22 mouse cellular contexts compared by ENCODE assay signal in genomic region chr2:26062241-26062640, GRCm38 (mm10). TPM values are rescaled to one million over a fixed set of nuclear protein-coding genes. Genes with fewer than 3 reads are reported as not detected.
A peak's percentile ranks its signal among the peaks of the same experiment; 100 is the strongest.
DNase-seq lines count a peak whose midpoint lies in the region; ATAC-seq and TF ChIP-seq lines count a peak whose summit lies in the region.
"Had no signal": no experiment of that assay in that cellular context is flagged by ENCODE, and none has a peak within 500 bp of the region (broad histone marks: within the 10 kb centered on the region; RNA-seq: fewer than 3 reads in every experiment).

No protein-coding gene starts in this region.

- H3K79me2 ChIP-seq in heart, adult 2 months (replicated peaks; ENCODE audit: control insufficient read depth, insufficient read depth, low read length) = no peaks in the 10 kb centered on the region

- WGBS in heart, embryonic 10.5 days = 63% methylated on average over 4 of the region's 4 CpGs
- 64% methylated on average over 4 of the region's 4 CpGs for WGBS in heart, adult 2 months
- 77% methylated on average over 4 of the region's 4 CpGs for WGBS in midbrain, embryonic 11.5 days
- 84% methylated on average over 4 of the region's 4 CpGs for WGBS in midbrain, embryonic 16.5 days

- H3K4me2 ChIP-seq in midbrain, embryonic 11.5 days = no peak overlapping the region
- no peak overlapping the region for H3K4me2 ChIP-seq in midbrain, embryonic 16.5 days (ENCODE audit: low read length)
- H3K4me2 ChIP-seq: heart, embryonic 12.5 days; hindbrain, embryonic 14.5 days had no signal

- no peaks in the 10 kb centered on the region for H3K36me3 ChIP-seq in heart, embryonic 10.5 days
- no peaks in the 10 kb centered on the region for H3K36me3 ChIP-seq in heart, adult 2 months (ENCODE audit: control insufficient read depth, insufficient read depth, low read length)
- no peaks in the 10 kb centered on the region for H3K36me3 ChIP-seq in midbrain, embryonic 11.5 days (ENCODE audit: control insufficient read depth, insufficient read depth, low read length)
- peaks cover 4% of the 10 kb centered on the region for H3K36me3 ChIP-seq in midbrain, embryonic 16.5 days (ENCODE audit: control insufficient read depth, insufficient read depth, low read length)
- H3K36me3 ChIP-seq: embryonic facial prominence, embryonic 10.5 days; forebrain, embryonic 10.5 days; hindbrain, embryonic 10.5 days had no signal

- no peak overlapping the region for H3K4me3 ChIP-seq in heart, embryonic 10.5 days
- H3K4me3 ChIP-seq in heart, adult 2 months = no peak overlapping the region
- H3K4me3 ChIP-seq in midbrain, embryonic 11.5 days (ENCODE audit: low read depth, low read length) = no peak overlapping the region
- no peak overlapping the region for H3K4me3 ChIP-seq in midbrain, embryonic 16.5 days (ENCODE audit: low read depth, low read length)
- H3K4me3 ChIP-seq: embryonic facial prominence, embryonic 10.5 days; forebrain, embryonic 10.5 days; gastrocnemius, adult 2 months; heart, embryonic 12.5 days; hindbrain, embryonic 10.5 days had no signal

- peaks cover 35% of the 10 kb centered on the region for H3K4me1 ChIP-seq in heart, embryonic 10.5 days
- H3K4me1 ChIP-seq in heart, adult 2 months (ENCODE audit: control insufficient read depth, insufficient read depth, low read length) = no peaks in the 10 kb centered on the region
- H3K4me1 ChIP-seq in midbrain, embryonic 11.5 days (ENCODE audit: control insufficient read depth, insufficient read depth, low read length) = no peaks in the 10 kb centered on the region; the same call in 1 of the 2 replicates
- H3K4me1 ChIP-seq in midbrain, embryonic 16.5 days (ENCODE audit: control insufficient read depth, insufficient read depth, low read length) = no peaks in the 10 kb centered on the region

- intact Hi-C loops in heart, adult 2 months (cut with DNase I) = no loop called here

- H3K27me3 ChIP-seq in heart, embryonic 10.5 days (ENCODE audit: insufficient read depth, poor library complexity, severe bottlenecking) = peaks cover 33% of the 10 kb centered on the region; the same call in 1 of the 2 replicates
- H3K27me3 ChIP-seq in heart, adult 2 months (ENCODE audit: control insufficient read depth, insufficient read depth, low read length) = no peaks in the 10 kb centered on the region
- H3K27me3 ChIP-seq in midbrain, embryonic 11.5 days (ENCODE audit: control insufficient read depth, insufficient read depth, low read length) = no peaks in the 10 kb centered on the region
- H3K27me3 ChIP-seq in midbrain, embryonic 16.5 days (ENCODE audit: control insufficient read depth, insufficient read depth, low read depth, low read length) = no peaks in the 10 kb centered on the region
- H3K27me3 ChIP-seq: CH12.LX, Patski had no signal

- H3K9ac ChIP-seq in heart, adult 2 months (ENCODE audit: low read depth, low read length) = no peak overlapping the region
- no peak overlapping the region for H3K9ac ChIP-seq in midbrain, embryonic 11.5 days (ENCODE audit: low read length)
- no peak overlapping the region for H3K9ac ChIP-seq in midbrain, embryonic 16.5 days (ENCODE audit: low read depth, low read length)
- H3K9ac ChIP-seq: heart, embryonic 12.5 days; hindbrain, embryonic 14.5 days had no signal

- DNase-seq in heart, embryonic 10.5 days (ENCODE audit: low spot score) = no peak
- no peak for DNase-seq in heart, adult 2 months
- DNase-seq in midbrain, embryonic 11.5 days (ENCODE audit: low spot score, missing footprints) = peak; percentile 70
- no peak for DNase-seq in yolk sac, embryonic 10.5 days (ENCODE audit: low spot score)
- no peak for DNase-seq in right cerebral cortex, postnatal 36 days (ENCODE audit: low spot score in 2 of 2)
- DNase-seq: adrenal gland, adult 2 months; adrenal gland, postnatal 25 days; cerebellum, adult 18-20 months; cerebellum, postnatal 10 days; gastrocnemius, adult 2 months; heart, adult 18-20 months had no signal

- no peaks in the 10 kb centered on the region for H3K9me3 ChIP-seq in heart, embryonic 10.5 days
- H3K9me3 ChIP-seq in midbrain, embryonic 11.5 days (ENCODE audit: control insufficient read depth, low read length) = no peaks in the 10 kb centered on the region
- H3K9me3 ChIP-seq in midbrain, embryonic 16.5 days (replicated peaks; ENCODE audit: control insufficient read depth, low read length, poor library complexity, severe bottlenecking) = no peaks in the 10 kb centered on the region
- H3K9me3 ChIP-seq: embryonic facial prominence, embryonic 10.5 days; forebrain, embryonic 10.5 days; heart, embryonic 12.5 days; hindbrain, embryonic 10.5 days had no signal

- no peak for TF ChIP-seq POLR2A in heart, adult 2 months (IDR thresholded peaks at IDR 0.05; ENCODE audit: insufficient read depth, low read depth, low read length)

- H3K27ac ChIP-seq in heart, embryonic 10.5 days = 0 out of 2 replicates have a peak overlapping the region, but pooled peaks have one; percentile 16
- H3K27ac ChIP-seq in heart, adult 2 months = no peak overlapping the region
- H3K27ac ChIP-seq in midbrain, embryonic 11.5 days (ENCODE audit: low read depth, low read length) = no peak overlapping the region
- H3K27ac ChIP-seq in midbrain, embryonic 16.5 days (ENCODE audit: low read length) = no peak overlapping the region
- H3K27ac ChIP-seq: embryonic facial prominence, embryonic 10.5 days; forebrain, embryonic 10.5 days; gastrocnemius, adult 2 months; hindbrain, embryonic 14.5 days had no signal

- TF ChIP-seq CTCF in heart, adult 2 months (IDR thresholded peaks at IDR 0.05) = no peak

- TF ChIP-seq EP300 in heart, adult 2 months (IDR thresholded peaks at IDR 0.05; ENCODE audit: insufficient read depth, low read depth, low read length) = no peak

- ATAC-seq in midbrain, embryonic 11.5 days (ENCODE audit: low FRiP score) = no peak
- ATAC-seq in midbrain, embryonic 16.5 days = no peak
- ATAC-seq in megakaryocyte progenitor cell, adult 5-6 weeks (replicated peaks; ENCODE audit: poor library complexity) = 0 out of 2 replicates have a peak, but pooled peaks have one; percentile 7
- no peak for ATAC-seq in erythroblast, adult 5-6 weeks (replicated peaks; ENCODE audit: low FRiP score, poor library complexity, severe bottlenecking)
- ATAC-seq: forebrain, embryonic 14.5 days; Patski had no signal

RNA-seq across cellular contexts. Expression of gene Ubac1, which starts 40.7 kb away (rescaled TPM):
- polyA plus RNA-seq in heart, embryonic 10.5 days (2016; fragmentation: Nextera tagmentation; extraction: Ambion mirVana) = 116 and 127 TPM in 2 replicates
- total RNA-seq in heart, adult 2 months (2021) = 10 to 100 TPM; 86.3 to 92.0 TPM
- polyA plus RNA-seq in heart, adult 2 months (2012; rRNA removed) = 116 and 139 TPM in 2 replicates
- polyA plus RNA-seq in midbrain, embryonic 11.5 days (2014; fragmentation: Nextera tagmentation; extraction: Ambion mirVana) = 96.1 and 101 TPM in 2 replicates
- 130 and 144 TPM in 2 replicates for polyA plus RNA-seq in midbrain, embryonic 16.5 days (2015; fragmentation: Nextera tagmentation; extraction: Ambion mirVana)
- 62.2 and 62.7 TPM in 2 replicates for total RNA-seq in megakaryocyte progenitor cell, adult 5-6 weeks (2015)
- total RNA-seq in megakaryocyte progenitor cell, adult 5-6 weeks (2017) = 34.4 and 44.1 TPM in 2 replicates
- total RNA-seq in erythroblast, adult 5-6 weeks (2015; ENCODE audit: low replicate concordance) = 531 and 563 TPM in 2 replicates
- 630 and 869 TPM in 2 replicates for total RNA-seq in erythroblast, adult 5-6 weeks (2017; ENCODE audit: low replicate concordance)
